Mouse (Mus musculus) hindbrain, embryonic 11.5 days (tissue): ENCODE data around the gene Gm3448. TPM values are rescaled to one million over a fixed set of nuclear protein-coding genes. Genes with fewer than 3 reads are reported as not detected.

ENCODE experiments used
- ATAC-seq: fragments of 200-750 bp; cut with Nextera tagmentation; 2 replicates; pipeline ENCODE4 v1.8.0; 2017; ENCODE audit warnings: mild to moderate bottlenecking, moderate TSS enrichment, moderate library complexity; ENCODE audit not compliant: low FRiP score
- DNase-seq: peaks from one replicate; pipeline ENCODE4 v3.0.0-alpha.2; 2015; ENCODE audit warnings: low spot score
- H3K27ac ChIP-seq: fragments of 300-500 bp; sonication (generic); 2 replicates; pipeline ENCODE4 v1.5.1; 2014; ENCODE audit warnings: mild to moderate bottlenecking, low read depth, low read length
- H3K27me3 ChIP-seq: fragments of 300-500 bp; sonication (generic); 2 replicates; pipeline ENCODE4 v1.6.1; 2014; ENCODE audit warnings: mild to moderate bottlenecking, low read length, moderate library complexity, mixed read lengths; ENCODE audit not compliant: control insufficient read depth, insufficient read depth
- H3K36me3 ChIP-seq: fragments of 300-500 bp; sonication (generic); 2 replicates; pipeline ENCODE4 v1.6.1; 2014; ENCODE audit warnings: mild to moderate bottlenecking, low read length, moderate library complexity, mixed read lengths; ENCODE audit not compliant: control insufficient read depth, insufficient read depth
- H3K4me1 ChIP-seq: fragments of 300-500 bp; sonication (generic); replicated peaks from 2 replicates; pipeline ENCODE4 v1.6.1; 2014; ENCODE audit warnings: low read length, mixed read lengths; ENCODE audit not compliant: control insufficient read depth, insufficient read depth
- H3K4me2 ChIP-seq: fragments of 300-500 bp; sonication (generic); replicated peaks from 2 replicates; pipeline ENCODE4 v1.6.1; 2014; ENCODE audit warnings: mild to moderate bottlenecking, low read depth, low read length
- H3K4me3 ChIP-seq: fragments of 300-500 bp; sonication (generic); 2 replicates; pipeline ENCODE4 v1.5.1; 2014; ENCODE audit warnings: low read depth, low read length
- H3K9ac ChIP-seq: fragments of 300-500 bp; sonication (generic); 2 replicates; pipeline ENCODE4 v1.6.1; 2014; ENCODE audit warnings: low read depth, low read length
- H3K9me3 ChIP-seq: fragments of 300-500 bp; sonication (generic); 2 replicates; pipeline ENCODE4 v1.6.1; 2016; ENCODE audit warnings: low read length; ENCODE audit not compliant: control insufficient read depth
- WGBS: fragments of 180-500 bp; shearing (Covaris S2); extraction: QIAGEN DNeasy Blood & Tissue Kit; methylation state at CpG from one replicate; pipeline ENCODE4 v1.1.7; 2014; 5-methylcytosine and 5-hydroxymethylcytosine counted together
- polyA plus RNA-seq: library from polyadenylated mRNA; unstranded; fragments of >200 nt; fragmentation: Nextera tagmentation; extraction: Ambion mirVana; gene quantifications from 2 replicates; pipeline ENCODE4 v1.2.1, GENCODE M21; 2014

Gene Gm3448
- polyA plus RNA-seq, 1 experiment from 2014 or later = 6.0 TPM

DNA sequence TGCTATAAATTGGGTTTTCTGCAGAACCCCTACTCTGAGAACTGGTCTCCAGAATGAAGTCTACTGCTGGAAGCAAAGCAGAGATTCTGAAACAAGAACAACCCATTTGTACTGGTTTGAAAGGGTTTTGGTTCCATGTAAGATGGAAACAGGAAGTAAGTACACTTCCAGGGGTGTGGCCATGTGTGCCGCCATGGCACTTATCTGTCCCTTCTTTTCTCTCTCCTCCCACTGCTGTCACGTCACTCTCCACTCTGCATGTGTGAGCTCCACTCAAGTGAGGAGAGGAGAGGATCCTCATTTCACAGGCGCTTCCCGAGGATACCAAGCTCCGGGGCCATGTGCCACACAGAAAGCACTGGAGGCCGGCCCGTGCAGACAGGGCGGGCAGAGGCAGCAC, 87.9 kb downstream of the Gm3448 start:
- WGBS = 96% methylated on average over 8 of the region's 8 CpGs
- no peaks in the 10 kb centered on the region for H3K36me3 ChIP-seq
- no peak overlapping the region for H3K27ac ChIP-seq

DNA sequence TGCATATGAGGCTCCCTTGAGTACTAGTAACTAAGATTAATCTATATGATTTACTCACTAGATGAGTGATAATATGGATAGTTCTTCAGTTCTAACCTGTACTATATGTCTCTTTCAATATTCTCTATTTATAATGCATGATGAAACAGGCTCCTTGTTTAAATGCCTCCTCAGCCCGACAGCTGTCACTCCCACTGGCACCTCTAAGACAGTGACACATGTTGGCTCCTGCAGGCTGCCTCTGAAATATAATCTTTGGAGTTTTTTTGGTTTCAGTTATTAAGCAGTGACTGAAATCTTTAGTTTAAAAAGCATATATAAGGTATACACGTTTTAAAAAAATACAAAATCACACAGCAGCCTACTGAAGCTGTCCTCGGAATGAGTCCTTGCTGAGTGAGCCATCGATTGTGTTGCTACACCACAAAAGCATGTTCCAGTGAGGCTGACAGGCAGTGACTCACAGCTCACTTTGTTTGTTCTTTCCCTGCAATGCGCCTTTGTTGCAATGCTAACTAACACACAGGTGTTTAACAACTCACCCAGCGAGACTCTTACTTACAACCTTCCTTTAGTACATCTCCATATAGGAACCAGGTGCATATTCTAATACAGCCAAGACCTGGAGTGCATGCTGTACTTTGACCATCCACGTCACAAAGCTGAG, 92.0 kb downstream of the Gm3448 start:
- H3K27ac ChIP-seq = no peak overlapping the region
- no peak overlapping the region for H3K9ac ChIP-seq
- H3K4me2 ChIP-seq = no peak overlapping the region
- H3K9me3 ChIP-seq = no peaks in the 10 kb centered on the region
- no peaks in the 10 kb centered on the region for H3K36me3 ChIP-seq
- H3K27me3 ChIP-seq = no peaks in the 10 kb centered on the region
- no peaks in the 10 kb centered on the region for H3K4me1 ChIP-seq
- no peak overlapping the region for H3K4me3 ChIP-seq
- ATAC-seq (no peak), DNase-seq (no peak)
- 87% methylated on average over 7 of the region's 7 CpGs for WGBS

More for the DNA sequence above, 87.9 kb downstream of the Gm3448 start:
- no peak for DNase-seq
- Histone ChIP-seq H3K9me3 (no peaks in the 10 kb centered on the region), H3K9ac (no peak overlapping the region), H3K27me3 (no peaks in the 10 kb centered on the region), H3K4me2 (no peak overlapping the region), H3K4me3 (no peak overlapping the region), H3K4me1 (no peaks in the 10 kb centered on the region)
- no peak for ATAC-seq

Other genes starting within 250 kb of the Gm3448 start
- gene Wdr27, start 98.4 kb downstream of the Gm3448 start, polyA plus RNA-seq = 6.0 and 6.2 TPM in 2 replicates
- 34.9 and 39.4 TPM in 2 replicates for gene 1600012H06Rik, start 98.4 kb downstream of the Gm3448 start, polyA plus RNA-seq
- 32.0 and 39.2 TPM in 2 replicates for gene Phf10, start 80.3 kb downstream of the Gm3448 start, polyA plus RNA-seq
- 10.1 and 13.0 TPM in 2 replicates for gene 9030025P20Rik, start 63.1 kb downstream of the Gm3448 start, polyA plus RNA-seq
- gene Gm3417, start 62.7 kb downstream of the Gm3448 start, polyA plus RNA-seq = 0.54 and 1.2 TPM in 2 replicates
- gene Gm3435, start 31.4 kb downstream of the Gm3448 start, polyA plus RNA-seq = 8.0 and 10.3 TPM in 2 replicates
- 71.4 and 92.2 TPM in 2 replicates for gene Ermard, start 329 bp downstream of the Gm3448 start, polyA plus RNA-seq
- not detected in 2 replicates for gene Tcte3, start within 50 bp of the Gm3448 start, polyA plus RNA-seq